Mouse (Mus musculus) heart, embryonic 13.5 days (tissue): ENCODE data around the gene Slit3. TPM values are rescaled to one million over a fixed set of nuclear protein-coding genes. Genes with fewer than 3 reads are reported as not detected.

ENCODE experiments used
- ATAC-seq: fragments of 200-750 bp; cut with Nextera tagmentation; 2 replicates; pipeline ENCODE4 v1.8.0; 2017; ENCODE audit warnings: moderate TSS enrichment; ENCODE audit not compliant: insufficient number of reproducible peaks, low FRiP score, low TSS enrichment; ENCODE audit errors: extremely low read depth
- H3K27ac ChIP-seq: fragments of 300-500 bp; sonication (generic); replicated peaks from 2 replicates; pipeline ENCODE4 v1.5.1; 2015; ENCODE audit warnings: moderate library complexity, mild to moderate bottlenecking, inconsistent platforms
- H3K27me3 ChIP-seq: fragments of 300-500 bp; sonication (generic); replicated peaks from 2 replicates; pipeline ENCODE4 v1.6.1; 2015; ENCODE audit warnings: mild to moderate bottlenecking, inconsistent platforms
- H3K36me3 ChIP-seq: fragments of 300-500 bp; sonication (generic); 2 replicates; pipeline ENCODE4 v1.6.1; 2015; ENCODE audit warnings: mild to moderate bottlenecking, inconsistent platforms
- H3K4me1 ChIP-seq: fragments of 300-500 bp; sonication (generic); 2 replicates; pipeline ENCODE4 v1.6.1; 2015; ENCODE audit warnings: inconsistent platforms
- H3K4me2 ChIP-seq: fragments of 300-500 bp; sonication (generic); 2 replicates; pipeline ENCODE4 v1.6.1; 2015; ENCODE audit warnings: inconsistent platforms, mild to moderate bottlenecking, moderate library complexity
- H3K4me3 ChIP-seq: fragments of 300-500 bp; sonication (generic); 2 replicates; pipeline ENCODE4 v1.5.1; 2015; ENCODE audit warnings: moderate library complexity, mild to moderate bottlenecking, inconsistent platforms
- H3K9ac ChIP-seq: fragments of 300-500 bp; sonication (generic); 2 replicates; pipeline ENCODE4 v1.6.1; 2015; ENCODE audit warnings: inconsistent platforms, mild to moderate bottlenecking, moderate library complexity
- H3K9me3 ChIP-seq: fragments of 300-500 bp; sonication (generic); 2 replicates; pipeline ENCODE4 v1.6.1; 2016; ENCODE audit warnings: inconsistent platforms
- WGBS: fragments of 180-500 bp; shearing (Covaris S2); methylation state at CpG from one replicate; pipeline ENCODE4 v1.1.7; 2015; ENCODE audit warnings: mixed read lengths; 5-methylcytosine and 5-hydroxymethylcytosine counted together
- polyA plus RNA-seq: library from polyadenylated mRNA; unstranded; fragments of >200 nt; fragmentation: Nextera tagmentation; extraction: Ambion mirVana; gene quantifications from 2 replicates; pipeline ENCODE4 v1.2.1, GENCODE M21; 2015

Slit3 gene
- polyA plus RNA-seq, 1 experiment from 2014 or later, result 12.5 TPM

DNA sequence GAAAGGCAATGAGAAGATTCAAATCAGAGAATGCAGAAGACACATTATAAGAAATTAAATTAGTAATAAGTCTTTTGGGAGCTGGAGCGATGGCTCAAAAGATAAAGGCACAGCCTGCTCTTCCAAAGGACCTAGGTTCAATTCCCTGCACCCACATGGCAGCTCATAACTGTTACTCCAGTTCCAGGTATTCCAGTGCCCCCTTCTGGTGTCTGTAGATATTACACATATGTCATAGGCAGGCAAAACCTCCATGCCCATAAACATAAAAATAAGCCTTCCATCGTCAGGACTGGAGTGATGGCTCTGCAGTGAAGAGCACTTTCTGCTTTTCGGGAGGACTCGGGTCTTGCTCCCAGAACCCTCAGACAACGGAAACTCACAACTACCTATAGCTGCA lies 583.9 kb downstream of the Slit3 start:
- WGBS, result 91% methylated on average over 5 of the region's 5 CpGs
- Histone ChIP-seq H3K4me3 (no peak overlapping the region), H3K9me3 (peaks cover 6% of the 10 kb centered on the region; the same call in 1 of the 2 replicates), H3K4me1 (no peaks in the 10 kb centered on the region), H3K27me3 (no peaks in the 10 kb centered on the region), H3K4me2 (no peak overlapping the region), H3K27ac (no peak overlapping the region), H3K36me3 (peaks cover 41% of the 10 kb centered on the region), H3K9ac (no peak overlapping the region)
- no peak for ATAC-seq

DNA sequence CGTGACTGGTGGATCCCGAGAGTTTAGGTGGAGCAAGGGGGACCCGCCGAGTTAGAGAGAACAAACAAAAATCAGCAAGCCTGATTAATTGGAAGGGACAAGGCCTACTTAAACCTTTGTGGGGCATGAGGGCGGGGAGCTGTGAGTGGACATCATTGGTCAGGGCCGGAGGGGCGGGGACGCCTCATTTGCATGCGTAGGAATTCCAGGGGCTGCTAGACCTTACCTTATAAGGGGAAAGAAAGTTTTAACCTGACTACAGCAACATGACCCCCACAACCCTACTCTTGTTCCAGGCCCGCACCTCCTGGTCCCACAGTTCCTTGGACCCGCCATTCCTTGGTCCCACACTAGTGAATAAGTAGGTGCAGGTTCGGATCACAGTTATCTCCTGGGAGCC lies 586.4 kb downstream of the Slit3 start:
- Histone ChIP-seq H3K4me2 (no peak overlapping the region), H3K9ac (no peak overlapping the region), H3K4me1 (no peaks in the 10 kb centered on the region), H3K4me3 (no peak overlapping the region), H3K36me3 (peaks cover 30% of the 10 kb centered on the region), H3K27me3 (no peaks in the 10 kb centered on the region), H3K9me3 (peaks cover 6% of the 10 kb centered on the region; the same call in 1 of the 2 replicates), H3K27ac (no peak overlapping the region)
- WGBS, result 87% methylated on average over 12 of the region's 12 CpGs
- ATAC-seq, result no peak

DNA sequence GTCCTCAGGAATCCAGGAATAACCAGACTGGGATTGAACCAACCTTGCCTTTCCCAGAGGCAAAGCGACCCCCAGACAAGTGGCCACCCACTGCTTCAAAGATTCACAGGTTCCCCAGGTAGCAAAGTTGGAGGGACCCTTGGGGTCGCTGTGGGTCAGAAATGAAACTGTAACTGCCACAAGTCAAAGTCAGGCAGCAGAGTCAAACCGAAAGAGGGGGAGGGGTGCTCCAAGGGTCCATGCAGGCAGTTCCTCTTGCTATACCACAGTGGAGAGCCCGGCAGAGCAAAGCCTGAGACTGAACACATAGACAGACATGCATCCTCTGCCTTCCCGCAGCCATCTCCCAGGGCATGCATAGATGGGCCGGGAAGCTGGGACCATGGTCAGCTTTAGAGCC lies 590.3 kb downstream of the Slit3 start:
- H3K36me3 ChIP-seq, result 0 out of 2 replicates have a peak, but pooled peaks cover 7% of the 10 kb centered on the region
- H3K27me3 ChIP-seq, result no peaks in the 10 kb centered on the region
- no peaks in the 10 kb centered on the region for H3K4me1 ChIP-seq
- no peak overlapping the region for H3K9ac ChIP-seq
- H3K27ac ChIP-seq, result no peak overlapping the region
- H3K4me3 ChIP-seq, result no peak overlapping the region
- no peaks in the 10 kb centered on the region for H3K9me3 ChIP-seq
- H3K4me2 ChIP-seq, result no peak overlapping the region
- WGBS, result 76% methylated on average over 6 of the region's 6 CpGs
- no peak for ATAC-seq

DNA sequence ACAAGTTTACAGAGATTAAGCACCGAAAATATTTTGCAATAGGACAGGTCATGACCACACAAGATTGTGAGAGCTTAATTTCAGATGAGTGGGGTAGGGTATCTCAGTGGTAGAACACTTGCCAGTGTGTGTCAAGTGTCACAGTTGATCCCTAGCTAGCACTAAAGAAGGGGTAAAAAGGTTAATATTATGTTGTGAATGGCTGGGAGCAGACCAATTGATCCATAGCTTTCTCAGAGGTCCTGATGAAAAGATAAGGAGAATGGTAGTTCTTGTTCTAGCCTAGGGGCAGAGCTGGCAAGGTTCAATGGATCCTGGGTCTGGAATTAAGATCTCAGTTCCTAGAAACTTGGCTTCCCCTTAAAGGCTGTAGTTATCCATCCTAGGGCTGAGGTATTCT lies 597.9 kb downstream of the Slit3 start:
- H3K4me1 ChIP-seq, result no peaks in the 10 kb centered on the region

DNA sequence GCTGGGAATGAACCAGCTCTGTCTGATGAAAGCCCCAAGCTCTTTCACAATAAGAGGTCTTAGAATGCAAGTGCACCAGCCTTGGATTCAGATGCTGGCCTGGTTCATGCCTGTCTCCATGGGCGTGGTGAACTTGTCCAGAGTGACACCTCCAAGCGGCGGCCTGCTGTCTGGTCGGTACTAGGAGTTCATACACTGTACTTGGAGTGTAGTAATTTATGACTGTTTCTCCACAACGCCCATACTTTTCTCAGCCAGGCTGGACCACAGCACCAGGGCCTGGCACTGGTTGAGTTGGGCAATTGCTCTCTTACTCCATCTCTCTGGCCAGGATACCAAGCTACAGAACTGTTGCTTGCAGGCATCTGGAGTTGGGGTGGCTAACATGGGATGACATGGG lies 602.9 kb downstream of the Slit3 start:
- ATAC-seq, result no peak
- Histone ChIP-seq H3K4me1 (no peaks in the 10 kb centered on the region), H3K9me3 (no peaks in the 10 kb centered on the region), H3K27ac (no peak overlapping the region), H3K36me3 (no peaks in the 10 kb centered on the region), H3K4me3 (no peak overlapping the region), H3K4me2 (no peak overlapping the region), H3K9ac (no peak overlapping the region), H3K27me3 (no peaks in the 10 kb centered on the region)
- WGBS, result 77% methylated on average over 5 of the region's 5 CpGs

More for the DNA sequence above, 597.9 kb downstream of the Slit3 start:
- 58% methylated on average over 1 of the region's 1 CpGs for WGBS
- Histone ChIP-seq H3K36me3 (no peaks in the 10 kb centered on the region), H3K27me3 (no peaks in the 10 kb centered on the region), H3K4me3 (no peak overlapping the region), H3K9ac (no peak overlapping the region), H3K27ac (no peak overlapping the region), H3K9me3 (no peaks in the 10 kb centered on the region), H3K4me2 (no peak overlapping the region)
- ATAC-seq, result no peak

DNA sequence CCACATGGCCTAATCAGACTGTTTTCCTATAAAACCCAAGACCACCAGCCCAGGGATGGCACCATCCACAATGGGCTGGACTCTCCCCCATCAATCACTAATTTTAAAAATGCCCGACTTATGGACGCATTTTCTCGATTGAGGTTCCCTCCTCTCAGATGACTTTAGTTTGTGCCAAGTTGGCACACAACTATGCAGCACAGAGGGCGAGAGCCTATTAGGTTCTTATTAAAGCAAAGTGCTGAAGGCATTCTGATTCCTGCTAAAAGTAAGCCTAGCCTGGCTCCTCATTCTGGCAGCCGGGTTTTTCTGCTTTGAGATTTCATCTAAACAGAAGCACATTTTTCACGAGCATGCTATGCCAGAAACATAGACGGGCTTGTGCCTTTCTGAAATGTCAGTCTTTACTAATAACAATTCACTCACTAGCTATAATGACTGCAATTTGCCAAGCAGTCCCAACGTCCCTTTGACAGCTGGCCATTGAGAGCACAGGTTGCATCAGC lies 605.4 kb downstream of the Slit3 start:
- Histone ChIP-seq H3K27ac (no peak overlapping the region), H3K9me3 (no peaks in the 10 kb centered on the region), H3K4me2 (no peak overlapping the region), H3K4me1 (no peaks in the 10 kb centered on the region), H3K9ac (no peak overlapping the region), H3K36me3 (no peaks in the 10 kb centered on the region), H3K4me3 (no peak overlapping the region), H3K27me3 (no peaks in the 10 kb centered on the region)
- ATAC-seq, result no peak
- WGBS, result 77% methylated on average over 8 of the region's 8 CpGs

DNA sequence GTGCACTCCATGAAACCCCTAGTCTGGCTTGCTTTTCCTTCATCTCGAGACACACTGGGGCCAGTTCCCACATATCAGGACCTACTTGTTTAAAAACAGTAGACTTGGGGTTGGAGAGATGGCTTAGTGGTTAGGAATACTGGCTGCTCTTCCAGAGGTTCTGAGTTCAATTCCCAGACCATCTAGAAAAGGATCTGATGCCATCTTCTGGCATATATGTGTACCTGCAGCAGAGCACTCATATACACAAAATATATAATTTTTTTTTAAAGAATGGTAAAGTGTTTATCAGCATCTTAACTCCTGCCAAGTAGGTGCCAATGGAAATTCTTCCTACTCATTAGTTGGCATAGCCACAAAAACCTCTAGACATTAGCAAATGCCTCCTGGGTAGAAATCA lies 607.2 kb downstream of the Slit3 start:
- WGBS, result 83% methylated on average over 1 of the region's 1 CpGs
- Histone ChIP-seq H3K4me3 (no peak overlapping the region), H3K27me3 (no peaks in the 10 kb centered on the region), H3K4me1 (no peaks in the 10 kb centered on the region), H3K4me2 (no peak overlapping the region), H3K9ac (no peak overlapping the region), H3K27ac (no peak overlapping the region), H3K9me3 (no peaks in the 10 kb centered on the region), H3K36me3 (no peaks in the 10 kb centered on the region)
- no peak for ATAC-seq

DNA sequence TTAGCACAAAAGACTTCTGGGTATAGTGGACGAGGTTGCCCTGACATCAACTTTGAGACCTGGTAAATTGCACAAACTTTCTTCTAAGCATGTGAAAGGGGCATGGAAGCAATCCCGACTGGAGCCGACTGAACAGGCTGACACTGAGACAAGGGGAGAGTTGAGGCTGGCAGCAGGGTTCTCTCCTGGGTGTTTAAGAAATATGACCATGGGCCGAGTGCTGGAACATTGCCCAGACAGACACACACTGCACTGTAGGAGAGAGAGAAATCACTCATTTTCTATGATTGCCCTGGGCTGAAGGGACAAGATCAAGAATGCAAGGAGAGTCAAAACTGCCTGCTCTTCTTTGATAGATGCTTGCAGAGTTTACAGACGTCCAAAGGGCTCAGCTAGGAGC lies 608.2 kb downstream of the Slit3 start:
- H3K4me2 ChIP-seq, result no peak overlapping the region
- WGBS, result 43% methylated on average over 5 of the region's 5 CpGs
- H3K9me3 ChIP-seq, result no peaks in the 10 kb centered on the region
- no peak overlapping the region for H3K9ac ChIP-seq
- no peaks in the 10 kb centered on the region for H3K36me3 ChIP-seq
- no peak for ATAC-seq
- H3K27ac ChIP-seq, result no peak overlapping the region
- H3K4me1 ChIP-seq, result no peaks in the 10 kb centered on the region
- no peaks in the 10 kb centered on the region for H3K27me3 ChIP-seq
- H3K4me3 ChIP-seq, result no peak overlapping the region

DNA sequence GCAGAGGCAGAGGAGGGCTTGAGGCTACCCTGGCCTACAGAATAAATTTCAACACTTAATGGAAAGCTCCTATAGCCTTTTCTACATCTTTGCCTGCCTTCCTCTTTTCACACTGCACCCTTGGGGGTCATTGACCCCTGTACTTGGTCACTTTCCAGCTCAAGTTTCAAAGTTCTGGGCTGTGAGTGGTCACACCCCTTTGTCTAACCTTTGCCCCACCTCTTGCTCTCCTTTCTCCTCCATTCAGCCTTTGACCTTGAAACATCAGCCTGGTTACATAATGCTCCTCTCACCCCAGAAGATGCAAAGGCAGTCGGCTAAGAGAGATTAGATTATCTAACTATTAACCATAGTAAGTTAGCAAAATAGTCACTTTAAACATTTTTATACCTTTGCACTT lies 611.3 kb downstream of the Slit3 start:
- ATAC-seq, result no peak
- no peaks in the 10 kb centered on the region for H3K27me3 ChIP-seq
- H3K9ac ChIP-seq, result no peak overlapping the region
- H3K36me3 ChIP-seq, result no peaks in the 10 kb centered on the region
- no peaks in the 10 kb centered on the region for H3K4me1 ChIP-seq
- no peak overlapping the region for H3K4me2 ChIP-seq
- no peak overlapping the region for H3K4me3 ChIP-seq
- 46% methylated on average over 1 of the region's 1 CpGs for WGBS
- H3K9me3 ChIP-seq, result no peaks in the 10 kb centered on the region
- no peak overlapping the region for H3K27ac ChIP-seq

DNA sequence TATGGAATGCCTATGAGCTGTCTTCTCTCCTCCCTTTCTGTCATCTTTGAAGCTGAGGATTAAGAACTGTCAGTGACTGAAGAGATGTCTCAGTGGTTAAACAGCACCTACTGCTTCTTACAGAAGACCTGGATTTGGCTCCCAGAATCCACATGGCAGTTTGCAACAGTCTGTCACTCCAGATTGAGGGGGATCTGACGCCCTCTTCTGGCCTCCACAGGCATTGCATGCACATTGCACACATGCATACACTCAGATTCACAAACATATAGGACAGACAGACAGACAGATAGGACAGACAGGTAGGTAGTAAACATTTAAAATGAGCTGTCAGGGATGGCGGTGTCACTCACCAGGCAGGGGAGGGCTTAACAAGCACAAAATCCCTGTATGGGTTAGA lies 615.8 kb downstream of the Slit3 start:
- no peak for ATAC-seq
- H3K27ac ChIP-seq, result no peak overlapping the region
- no peaks in the 10 kb centered on the region for H3K9me3 ChIP-seq
- H3K27me3 ChIP-seq, result no peaks in the 10 kb centered on the region
- H3K9ac ChIP-seq, result no peak overlapping the region
- H3K4me2 ChIP-seq, result no peak overlapping the region
- no peaks in the 10 kb centered on the region for H3K36me3 ChIP-seq
- WGBS, result 67% methylated on average over 2 of the region's 2 CpGs
- no peaks in the 10 kb centered on the region for H3K4me1 ChIP-seq
- H3K4me3 ChIP-seq, result no peak overlapping the region

DNA sequence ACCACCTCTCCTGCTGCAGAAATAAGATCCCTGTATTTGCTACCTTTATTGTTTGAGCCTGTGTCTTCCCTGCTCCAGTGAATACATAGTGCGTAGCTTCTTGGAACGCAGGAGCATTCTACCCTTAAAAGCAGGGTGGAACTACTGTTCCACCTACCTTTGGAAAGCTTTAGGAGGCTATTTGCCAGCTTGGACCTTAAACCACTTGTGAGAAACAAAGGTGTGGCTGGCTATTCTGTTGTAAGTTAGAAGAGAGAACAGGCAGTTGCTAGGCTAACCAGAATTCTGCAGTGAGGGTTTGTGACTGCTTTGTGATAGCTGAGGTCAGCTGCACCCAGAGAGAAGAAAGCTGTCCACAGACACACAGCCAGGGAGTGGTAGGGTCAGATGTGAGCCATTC lies 616.2 kb downstream of the Slit3 start:
- no peak for ATAC-seq
- Histone ChIP-seq H3K27ac (no peak overlapping the region), H3K4me1 (no peaks in the 10 kb centered on the region), H3K9me3 (no peaks in the 10 kb centered on the region), H3K4me2 (no peak overlapping the region), H3K36me3 (no peaks in the 10 kb centered on the region), H3K27me3 (no peaks in the 10 kb centered on the region), H3K4me3 (no peak overlapping the region), H3K9ac (no peak overlapping the region)
- WGBS, result 80% methylated on average over 2 of the region's 2 CpGs

DNA sequence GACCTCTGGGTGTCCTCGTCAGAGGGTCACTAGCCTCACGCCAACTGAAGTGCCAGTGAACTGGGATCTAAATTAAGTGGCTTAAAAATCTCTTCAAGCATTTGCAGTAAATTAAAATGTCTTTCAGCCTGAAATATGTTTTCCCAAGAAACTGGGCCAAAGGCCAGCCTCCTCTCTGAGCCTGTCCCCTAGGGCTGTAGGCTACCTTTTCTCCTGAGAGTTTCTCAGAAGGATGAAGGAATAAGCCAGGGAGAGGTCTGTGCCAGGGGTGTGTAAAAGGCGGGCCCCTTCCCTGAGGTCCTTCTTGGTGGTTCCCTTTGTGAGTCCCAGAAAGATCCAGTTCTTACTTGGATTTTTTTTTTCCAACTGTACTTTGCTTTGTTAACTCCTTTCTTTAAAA lies 617.1 kb downstream of the Slit3 start:
- Histone ChIP-seq H3K27ac (no peak overlapping the region), H3K4me2 (no peak overlapping the region), H3K4me3 (no peak overlapping the region), H3K9ac (no peak overlapping the region), H3K27me3 (no peaks in the 10 kb centered on the region), H3K36me3 (no peaks in the 10 kb centered on the region), H3K9me3 (peaks cover 5% of the 10 kb centered on the region; the same call in 1 of the 2 replicates), H3K4me1 (no peaks in the 10 kb centered on the region)
- ATAC-seq, result no peak
- WGBS, result 65% methylated on average over 3 of the region's 3 CpGs
